Mouse (Mus musculus) forebrain, embryonic 15.5 days (tissue): ENCODE results near the gene Aldh3b2. TPM values are rescaled to one million over a fixed set of nuclear protein-coding genes. Genes with fewer than 3 reads are reported as not detected.

Experiments
- ATAC-seq: fragments of 200-750 bp; cut with Nextera tagmentation; replicated peaks from 2 replicates; pipeline ENCODE4 v1.8.0; 2017; ENCODE audit warnings: mild to moderate bottlenecking, moderate TSS enrichment, moderate library complexity
- H3K27ac ChIP-seq: fragments of 300-500 bp; sonication (generic); replicated peaks from 2 replicates; pipeline ENCODE4 v1.5.1; 2015; ENCODE audit warnings: mild to moderate bottlenecking, inconsistent platforms
- H3K27me3 ChIP-seq: fragments of 300-500 bp; sonication (generic); 2 replicates; pipeline ENCODE4 v1.6.1; 2015; ENCODE audit warnings: inconsistent platforms
- H3K36me3 ChIP-seq: fragments of 300-500 bp; sonication (generic); 2 replicates; pipeline ENCODE4 v1.6.1; 2015; ENCODE audit warnings: mild to moderate bottlenecking, inconsistent platforms
- H3K4me1 ChIP-seq: fragments of 300-500 bp; sonication (generic); 2 replicates; pipeline ENCODE4 v1.6.1; 2015; ENCODE audit warnings: inconsistent platforms
- H3K4me2 ChIP-seq: fragments of 300-500 bp; sonication (generic); replicated peaks from 2 replicates; pipeline ENCODE4 v1.6.1; 2015; ENCODE audit warnings: mild to moderate bottlenecking, inconsistent platforms
- H3K4me3 ChIP-seq: fragments of 300-500 bp; sonication (generic); 2 replicates; pipeline ENCODE4 v1.5.1; 2015; ENCODE audit warnings: mild to moderate bottlenecking, inconsistent platforms
- H3K9ac ChIP-seq: fragments of 300-500 bp; sonication (generic); replicated peaks from 2 replicates; pipeline ENCODE4 v1.6.1; 2015; ENCODE audit warnings: mild to moderate bottlenecking, inconsistent platforms
- H3K9me3 ChIP-seq: fragments of 300-500 bp; sonication (generic); 2 replicates; pipeline ENCODE4 v1.6.1; 2016; ENCODE audit warnings: inconsistent platforms
- WGBS: fragments of 180-500 bp; shearing (Covaris S2); methylation state at CpG from one replicate; pipeline ENCODE4 v1.1.7; 2015; ENCODE audit warnings: mixed read lengths; 5-methylcytosine and 5-hydroxymethylcytosine counted together
- polyA plus RNA-seq: library from polyadenylated mRNA; unstranded; fragments of >200 nt; fragmentation: Nextera tagmentation; extraction: Ambion mirVana; gene quantifications from 2 replicates; pipeline ENCODE4 v1.2.1, GENCODE M21; 2015

The Aldh3b2 gene
- 0.22 and 0.28 TPM in 2 replicates for polyA plus RNA-seq

- 58% methylated on average over 9 of the region's 9 CpGs for WGBS
- H3K27ac ChIP-seq, result no peak within 1 kb of the TSS
- no peak for ATAC-seq
- no peaks in the 10 kb centered on the region for H3K4me1 ChIP-seq
- no peaks in the 10 kb centered on the region for H3K27me3 ChIP-seq
- H3K4me3 ChIP-seq, result no peak within 1 kb of the TSS
- no peak within 1 kb of the TSS for H3K4me2 ChIP-seq
- no peaks in the 10 kb centered on the region for H3K9me3 ChIP-seq
- no peak within 1 kb of the TSS for H3K9ac ChIP-seq
- H3K36me3 ChIP-seq, result no peaks in the 10 kb centered on the region
Measured at GRCm38 (mm10) chr19:3972229-3972628, at the start of gene Aldh3b2. TSS of gene Aldh3b2 (plus strand) at chr19:3972328.

- no peak overlapping the region for H3K4me3 ChIP-seq
- no peak for ATAC-seq
- H3K36me3 ChIP-seq, result no peaks in the 10 kb centered on the region
- H3K27ac ChIP-seq, result no peak overlapping the region
- H3K27me3 ChIP-seq, result no peaks in the 10 kb centered on the region
- H3K9ac ChIP-seq, result no peak overlapping the region
- WGBS, result 49% methylated on average over 10 of the region's 10 CpGs
- no peaks in the 10 kb centered on the region for H3K4me1 ChIP-seq
- no peak overlapping the region for H3K4me2 ChIP-seq
- no peaks in the 10 kb centered on the region for H3K9me3 ChIP-seq
Measured at GRCm38 (mm10) chr19:3922661-3923371, 49.3 kb upstream of the Aldh3b2 start.

- Histone ChIP-seq H3K27ac (no peak overlapping the region), H3K36me3 (no peaks in the 10 kb centered on the region), H3K9me3 (no peaks in the 10 kb centered on the region), H3K4me2 (no peak overlapping the region), H3K27me3 (no peaks in the 10 kb centered on the region), H3K9ac (no peak overlapping the region), H3K4me3 (no peak overlapping the region), H3K4me1 (no peaks in the 10 kb centered on the region)
- 63% methylated on average over 13 of the region's 13 CpGs for WGBS
- no peak for ATAC-seq
Measured at GRCm38 (mm10) chr19:3923586-3923985, 48.5 kb upstream of the Aldh3b2 start.

GRCm38 (mm10) chr19:3924190-3924589, 47.9 kb upstream of the Aldh3b2 start:
- 83% methylated on average over 8 of the region's 8 CpGs for WGBS
- no peaks in the 10 kb centered on the region for H3K36me3 ChIP-seq

GRCm38 (mm10) chr19:3924868-3925267, 47.3 kb upstream of the Aldh3b2 start:
- Histone ChIP-seq H3K4me2 (no peak overlapping the region), H3K4me1 (peaks cover 9% of the 10 kb centered on the region), H3K9ac (no peak overlapping the region), H3K9me3 (no peaks in the 10 kb centered on the region), H3K36me3 (no peaks in the 10 kb centered on the region), H3K27me3 (no peaks in the 10 kb centered on the region), H3K27ac (no peak overlapping the region), H3K4me3 (no peak overlapping the region)
- 92% methylated on average over 7 of the region's 7 CpGs for WGBS
- ATAC-seq, result no peak

More at GRCm38 (mm10) chr19:3924190-3924589, 47.9 kb upstream of the Aldh3b2 start:
- Histone ChIP-seq H3K27me3 (no peaks in the 10 kb centered on the region), H3K9ac (no peak overlapping the region), H3K4me3 (no peak overlapping the region), H3K9me3 (no peaks in the 10 kb centered on the region), H3K4me1 (peaks cover 4% of the 10 kb centered on the region), H3K4me2 (no peak overlapping the region), H3K27ac (no peak overlapping the region)
- no peak for ATAC-seq

- Histone ChIP-seq H3K27me3 (no peaks in the 10 kb centered on the region), H3K9ac (no peak overlapping the region), H3K4me2 (no peak overlapping the region), H3K4me3 (no peak overlapping the region), H3K4me1 (peaks cover 18% of the 10 kb centered on the region), H3K9me3 (no peaks in the 10 kb centered on the region), H3K36me3 (no peaks in the 10 kb centered on the region), H3K27ac (no peak overlapping the region)
- WGBS, result 81% methylated on average over 6 of the region's 6 CpGs
- ATAC-seq, result no peak
Measured at GRCm38 (mm10) chr19:3925859-3926258, 46.3 kb upstream of the Aldh3b2 start.

GRCm38 (mm10) chr19:3926279-3926678, 45.8 kb upstream of the Aldh3b2 start:
- H3K27me3 ChIP-seq, result no peaks in the 10 kb centered on the region
- no peak overlapping the region for H3K27ac ChIP-seq
- ATAC-seq, result no peak
- H3K4me3 ChIP-seq, result no peak overlapping the region
- no peak overlapping the region for H3K4me2 ChIP-seq
- H3K36me3 ChIP-seq, result no peaks in the 10 kb centered on the region
- peaks cover 19% of the 10 kb centered on the region for H3K4me1 ChIP-seq
- no peaks in the 10 kb centered on the region for H3K9me3 ChIP-seq
- whole genome bisulfite sequencing, result 81% methylated on average over 3 of the region's 3 CpGs
- no peak overlapping the region for H3K9ac ChIP-seq

GRCm38 (mm10) chr19:3926685-3927084, 45.4 kb upstream of the Aldh3b2 start:
- 73% methylated on average over 6 of the region's 6 CpGs for WGBS
- H3K9ac ChIP-seq, result no peak overlapping the region
- H3K27me3 ChIP-seq, result no peaks in the 10 kb centered on the region
- no peaks in the 10 kb centered on the region for H3K9me3 ChIP-seq
- H3K4me2 ChIP-seq, result no peak overlapping the region
- ATAC-seq, result no peak
- peaks cover 19% of the 10 kb centered on the region for H3K4me1 ChIP-seq
- no peaks in the 10 kb centered on the region for H3K36me3 ChIP-seq
- no peak overlapping the region for H3K4me3 ChIP-seq
- H3K27ac ChIP-seq, result no peak overlapping the region

GRCm38 (mm10) chr19:3927989-3928388, 44.1 kb upstream of the Aldh3b2 start:
- 93% methylated on average over 4 of the region's 4 CpGs for WGBS
- Histone ChIP-seq H3K4me2 (no peak overlapping the region), H3K9me3 (no peaks in the 10 kb centered on the region), H3K4me3 (no peak overlapping the region), H3K4me1 (peaks cover 19% of the 10 kb centered on the region), H3K36me3 (no peaks in the 10 kb centered on the region), H3K27me3 (no peaks in the 10 kb centered on the region), H3K27ac (no peak overlapping the region), H3K9ac (no peak overlapping the region)
- ATAC-seq, result no peak

- Histone ChIP-seq H3K4me3 (no peak overlapping the region), H3K4me1 (peaks cover 19% of the 10 kb centered on the region), H3K9ac (no peak overlapping the region), H3K27ac (0 out of 2 replicates have a peak overlapping the region, but pooled peaks have one; percentile 60), H3K9me3 (no peaks in the 10 kb centered on the region), H3K4me2 (no peak overlapping the region), H3K36me3 (no peaks in the 10 kb centered on the region), H3K27me3 (no peaks in the 10 kb centered on the region)
- WGBS, result 81% methylated on average over 4 of the region's 4 CpGs
- no peak for ATAC-seq
Measured at GRCm38 (mm10) chr19:3928779-3929178, 43.3 kb upstream of the Aldh3b2 start.

- H3K27ac ChIP-seq, result peak within 1 kb of the TSS; percentile 60
- no peaks in the 10 kb centered on the region for H3K36me3 ChIP-seq
- no peak within 1 kb of the TSS for H3K9ac ChIP-seq
- 41% methylated on average over 12 of the region's 12 CpGs for WGBS
- no peak within 1 kb of the TSS for H3K4me3 ChIP-seq
- peaks cover 19% of the 10 kb centered on the region for H3K4me1 ChIP-seq
- H3K4me2 ChIP-seq, result no peak within 1 kb of the TSS
- peak; percentile 43; the same call in 1 of the 2 replicates for ATAC-seq
- no peaks in the 10 kb centered on the region for H3K27me3 ChIP-seq
- no peaks in the 10 kb centered on the region for H3K9me3 ChIP-seq
Measured at GRCm38 (mm10) chr19:3929211-3929941, 42.8 kb upstream of the Aldh3b2 start, which contains the start of gene Aldh3b1. TSS of gene Aldh3b1 (minus strand) at chr19:3929808.

- 0 out of 2 replicates have a peak overlapping the region, but pooled peaks have one; percentile 60 for H3K27ac ChIP-seq
- 69% methylated on average over 21 of the region's 21 CpGs for WGBS
- no peaks in the 10 kb centered on the region for H3K9me3 ChIP-seq
- no peak overlapping the region for H3K4me2 ChIP-seq
- no peaks in the 10 kb centered on the region for H3K36me3 ChIP-seq
- peaks cover 4% of the 10 kb centered on the region; the same call in 1 of the 2 replicates for H3K27me3 ChIP-seq
- no peak overlapping the region for H3K9ac ChIP-seq
- H3K4me1 ChIP-seq, result peaks cover 22% of the 10 kb centered on the region
- H3K4me3 ChIP-seq, result no peak overlapping the region
- no peak for ATAC-seq
Measured at GRCm38 (mm10) chr19:3930262-3931057, 41.7 kb upstream of the Aldh3b2 start.
